Mouse (Mus musculus) E14TG2a.4 (cell line): ENCODE data around the gene Cav2.
A peak's percentile ranks its signal among the peaks of the same experiment; 100 is the strongest.

Experiments
- H3K27me3 ChIP-seq: 2 replicates; pipeline ENCODE4 v1.6.1; 2014; ENCODE audit warnings: low read length, control low read depth; ENCODE audit not compliant: insufficient read depth
- H3K36me3 ChIP-seq: 2 replicates; pipeline ENCODE4 v1.6.1; 2014; ENCODE audit warnings: low read length, control low read depth; ENCODE audit not compliant: insufficient read depth
- H3K4me1 ChIP-seq: replicated peaks from 2 replicates; pipeline ENCODE4 v1.6.1; 2014; ENCODE audit warnings: low read depth, low read length, control low read depth
- H3K4me3 ChIP-seq: replicated peaks from 2 replicates; pipeline ENCODE4 v1.5.1; 2014; ENCODE audit warnings: mild to moderate bottlenecking, low read length
- H3K9me3 ChIP-seq: 2 replicates; pipeline ENCODE4 v1.6.1; 2014; ENCODE audit warnings: low read length, control low read depth
- CTCF ChIP-seq: conservative IDR thresholded peaks from 2 replicates; pipeline ENCODE4 v1.5.1; 2014; ENCODE audit warnings: low read length
- NANOG ChIP-seq: IDR thresholded peaks from 2 replicates; pipeline ENCODE4 v1.6.1; 2014; ENCODE audit warnings: borderline replicate concordance, low read length, mixed read lengths
- POU5F1 ChIP-seq: IDR thresholded peaks from 2 replicates; pipeline ENCODE4 v1.6.1; 2014; ENCODE audit warnings: low read length, borderline replicate concordance

Cav2 gene

DNA sequence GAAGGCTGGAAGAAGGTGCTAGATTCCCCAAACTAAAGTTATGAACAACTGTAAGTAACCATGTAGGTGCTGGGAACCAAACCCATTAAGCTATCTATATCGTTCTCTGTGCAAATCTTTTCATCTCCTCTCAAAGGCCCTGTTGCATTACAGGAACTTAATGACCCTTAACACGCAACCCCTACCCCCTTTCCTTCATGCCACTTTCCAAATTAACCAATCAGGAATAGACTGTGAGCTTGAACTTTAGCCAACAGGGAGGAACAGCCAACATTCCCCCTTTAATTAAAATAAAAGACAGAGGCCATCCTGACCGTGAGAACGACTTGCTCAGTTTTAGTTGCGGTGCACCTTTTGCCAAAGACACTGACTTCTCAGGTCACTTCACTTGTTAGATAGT is 14.1 kb downstream of the Cav2 start:
- H3K4me1 ChIP-seq = no peaks in the 10 kb centered on the region
- TF ChIP-seq CTCF (no peak), POU5F1 (no peak), NANOG (no peak)
- no peaks in the 10 kb centered on the region for H3K36me3 ChIP-seq
- H3K9me3 ChIP-seq = no peaks in the 10 kb centered on the region
- H3K27me3 ChIP-seq = no peaks in the 10 kb centered on the region
- no peak overlapping the region for H3K4me3 ChIP-seq

DNA sequence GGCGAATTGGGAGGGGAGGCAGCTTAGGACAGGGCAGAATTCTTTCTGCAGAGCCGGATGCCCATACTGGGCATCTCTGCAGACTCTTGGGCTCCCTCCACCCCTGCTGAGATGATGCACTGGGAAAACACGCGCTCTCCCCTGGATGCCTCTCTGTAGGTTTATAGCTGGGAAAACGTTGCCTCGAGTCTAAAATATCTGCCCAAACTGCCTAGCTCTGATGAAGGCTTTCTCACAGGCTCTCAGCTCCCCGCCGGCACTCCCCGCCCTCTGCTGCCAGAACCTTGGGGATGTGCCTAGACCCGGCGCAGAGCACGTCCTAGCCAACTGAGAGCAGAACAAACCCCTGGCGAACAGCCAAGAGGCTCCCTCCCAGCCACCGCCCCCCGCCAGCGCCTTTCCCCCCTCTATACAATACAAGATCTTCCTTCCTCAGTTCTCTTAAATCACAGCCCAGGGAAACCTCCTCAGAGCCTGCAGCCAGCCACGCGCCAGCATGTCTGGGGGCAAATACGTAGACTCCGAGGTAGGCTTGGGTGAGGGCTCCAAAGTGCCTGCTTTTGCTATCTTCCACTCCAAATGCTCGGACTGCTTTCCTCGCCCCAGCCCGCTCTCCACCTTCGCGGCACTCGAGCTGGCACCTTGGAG is 25.1 kb downstream of the Cav2 start, which contains the start of gene Cav1:
Cav1 (plus strand) TSS at position 382 of the 648 bp plus-strand sequence.
- TF ChIP-seq POU5F1 (no peak), CTCF (no peak), NANOG (no peak)
- Histone ChIP-seq H3K4me3 (peak within 1 kb of the TSS; percentile 70), H3K4me1 (peaks cover 21% of the 10 kb centered on the region), H3K36me3 (no peaks in the 10 kb centered on the region), H3K9me3 (no peaks in the 10 kb centered on the region), H3K27me3 (peaks cover 50% of the 10 kb centered on the region)

DNA sequence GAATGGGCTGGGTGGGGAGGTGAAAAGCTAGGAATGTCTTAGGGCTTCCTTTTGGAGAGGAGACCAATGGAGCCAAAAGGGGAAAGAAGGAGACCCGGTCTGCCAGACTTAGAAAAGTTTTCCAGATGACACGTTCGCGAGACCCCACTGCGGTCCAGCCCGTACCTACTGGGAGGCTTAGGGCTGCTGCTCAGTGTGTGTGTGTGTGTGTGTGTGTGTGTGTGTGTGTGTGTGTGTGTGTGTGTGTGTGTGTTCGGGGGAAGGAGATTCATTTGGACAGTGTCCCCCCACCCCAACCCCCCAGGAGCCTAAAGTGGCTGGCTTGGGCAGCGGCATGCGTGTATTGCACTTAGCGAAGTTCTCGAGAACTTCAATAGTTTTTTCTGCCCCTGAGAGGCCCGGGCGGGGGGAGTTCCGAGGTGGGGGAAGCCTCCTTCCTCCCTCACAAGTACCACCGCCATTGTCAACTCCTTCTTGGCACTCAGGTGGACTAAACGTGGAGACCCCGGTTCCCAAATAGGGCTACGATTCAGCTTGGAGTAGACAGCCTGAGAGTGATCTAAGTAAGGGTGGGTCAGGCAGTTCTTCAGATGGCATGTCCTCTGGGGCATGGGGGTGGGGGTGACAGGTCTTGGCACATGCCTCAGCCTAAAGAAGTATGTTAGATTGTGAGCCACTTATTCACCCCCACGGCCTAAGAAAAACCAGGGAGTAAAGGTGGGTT is 25.8 kb downstream of the Cav2 start:
- TF ChIP-seq CTCF = no peak
- no peak for TF ChIP-seq POU5F1
- no peak for TF ChIP-seq NANOG
- H3K4me3 ChIP-seq = peak overlapping the region; percentile 70
- no peaks in the 10 kb centered on the region for H3K9me3 ChIP-seq
- H3K4me1 ChIP-seq = peaks cover 21% of the 10 kb centered on the region
- no peaks in the 10 kb centered on the region for H3K36me3 ChIP-seq
- peaks cover 50% of the 10 kb centered on the region for H3K27me3 ChIP-seq

DNA sequence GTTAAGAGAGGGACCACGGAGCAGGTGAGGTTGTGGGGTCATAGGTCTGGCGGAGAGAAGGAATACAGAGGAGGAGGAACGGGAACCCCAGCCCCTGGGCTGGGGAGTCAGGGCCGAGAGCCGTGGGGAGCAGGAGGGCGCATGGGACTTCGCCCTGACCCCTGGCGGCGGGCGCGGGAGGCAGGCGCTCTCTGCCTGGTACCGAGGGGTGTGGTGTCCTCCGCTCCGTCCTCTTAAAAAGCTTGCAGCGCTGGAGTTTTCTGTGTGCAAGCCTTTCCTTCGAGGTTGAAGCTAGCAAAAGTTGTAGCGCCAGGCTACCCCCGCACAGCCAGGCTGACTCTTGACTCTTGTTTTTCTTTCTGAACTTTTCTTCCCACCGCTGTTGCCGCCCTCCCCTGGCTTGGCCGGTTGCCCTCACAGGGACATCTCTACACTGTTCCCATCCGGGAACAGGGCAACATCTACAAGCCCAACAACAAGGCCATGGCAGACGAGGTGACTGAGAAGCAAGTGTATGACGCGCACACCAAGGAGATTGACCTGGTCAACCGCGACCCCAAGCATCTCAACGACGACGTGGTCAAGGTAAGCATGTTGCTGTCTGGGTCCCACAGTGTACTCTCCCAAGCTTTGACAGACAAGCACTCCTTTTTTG is 26.6 kb downstream of the Cav2 start:
- Histone ChIP-seq H3K36me3 (no peaks in the 10 kb centered on the region), H3K4me1 (peaks cover 21% of the 10 kb centered on the region), H3K4me3 (peak overlapping the region; percentile 70), H3K9me3 (no peaks in the 10 kb centered on the region), H3K27me3 (peaks cover 50% of the 10 kb centered on the region)
- no peak for TF ChIP-seq POU5F1
- TF ChIP-seq NANOG = no peak
- no peak for TF ChIP-seq CTCF

DNA sequence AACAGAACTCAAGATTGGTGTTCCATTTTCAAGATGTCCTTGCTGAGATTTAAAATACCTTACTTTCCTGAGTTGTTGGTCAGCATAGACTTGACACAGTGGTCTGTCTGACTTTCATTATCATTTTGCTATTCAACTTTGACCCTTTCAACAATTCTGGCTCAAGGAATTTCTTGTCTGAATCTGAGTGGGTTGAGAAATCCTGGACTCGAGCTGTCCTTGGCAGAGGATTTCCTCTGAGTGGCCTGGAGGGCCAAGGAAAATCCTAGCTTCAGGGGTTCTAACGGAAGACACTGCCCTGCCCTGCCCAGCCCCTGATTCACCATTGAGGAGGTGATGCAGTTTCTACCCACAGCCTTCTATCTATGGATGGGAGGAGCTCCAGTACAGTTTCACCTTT is 27.7 kb downstream of the Cav2 start:
- Histone ChIP-seq H3K4me1 (peaks cover 21% of the 10 kb centered on the region), H3K36me3 (no peaks in the 10 kb centered on the region), H3K9me3 (no peaks in the 10 kb centered on the region), H3K4me3 (no peak overlapping the region), H3K27me3 (peaks cover 50% of the 10 kb centered on the region)
- no peak for TF ChIP-seq POU5F1

DNA sequence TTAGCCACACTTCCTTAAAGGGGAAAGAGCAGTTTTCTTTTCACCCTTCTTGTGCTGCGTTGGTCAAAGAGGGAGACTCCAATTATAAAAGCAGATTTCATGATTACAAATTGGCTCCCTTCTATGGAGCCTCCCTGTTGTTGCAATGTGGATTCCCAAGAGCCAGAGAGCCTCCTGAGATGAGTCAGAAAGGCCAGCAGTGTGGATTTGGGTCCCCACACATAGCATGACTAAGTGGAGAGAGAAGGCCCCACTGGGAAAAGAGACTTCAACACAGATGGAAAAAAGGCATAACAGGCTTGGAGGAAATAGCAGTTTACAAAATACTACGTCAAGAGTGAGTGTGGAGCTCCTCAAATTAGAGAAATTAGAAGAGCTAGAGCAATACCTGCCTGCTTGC is 28.3 kb downstream of the Cav2 start:
- Histone ChIP-seq H3K4me1 (peaks cover 21% of the 10 kb centered on the region), H3K9me3 (no peaks in the 10 kb centered on the region), H3K4me3 (no peak overlapping the region), H3K27me3 (peaks cover 48% of the 10 kb centered on the region), H3K36me3 (no peaks in the 10 kb centered on the region)
- no peak for TF ChIP-seq CTCF
- TF ChIP-seq NANOG = no peak

DNA sequence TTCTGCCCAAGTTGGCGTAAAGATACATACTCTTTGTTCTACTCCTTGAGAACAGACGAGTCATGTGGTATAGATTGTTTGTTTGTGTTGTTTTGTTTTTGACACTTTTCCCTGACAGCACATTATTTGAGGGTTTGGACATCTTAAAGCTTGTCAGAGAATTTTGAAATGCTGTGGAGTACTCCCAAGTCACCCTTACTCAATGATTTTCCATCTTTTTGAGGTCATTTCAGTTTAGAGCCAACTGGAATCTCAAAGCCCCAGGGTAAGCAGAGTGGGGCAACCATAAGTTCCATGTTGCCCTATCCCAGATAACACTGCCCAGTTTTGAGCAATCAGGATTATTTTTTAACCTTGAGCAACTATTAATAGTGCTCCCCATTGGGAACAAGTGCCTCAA is 33.3 kb downstream of the Cav2 start:
- no peaks in the 10 kb centered on the region for H3K36me3 ChIP-seq
- H3K9me3 ChIP-seq = no peaks in the 10 kb centered on the region
- peaks cover 9% of the 10 kb centered on the region for H3K27me3 ChIP-seq
- no peak overlapping the region for H3K4me3 ChIP-seq
- TF ChIP-seq NANOG (no peak), CTCF (no peak), POU5F1 (no peak)
- H3K4me1 ChIP-seq = no peaks in the 10 kb centered on the region

DNA sequence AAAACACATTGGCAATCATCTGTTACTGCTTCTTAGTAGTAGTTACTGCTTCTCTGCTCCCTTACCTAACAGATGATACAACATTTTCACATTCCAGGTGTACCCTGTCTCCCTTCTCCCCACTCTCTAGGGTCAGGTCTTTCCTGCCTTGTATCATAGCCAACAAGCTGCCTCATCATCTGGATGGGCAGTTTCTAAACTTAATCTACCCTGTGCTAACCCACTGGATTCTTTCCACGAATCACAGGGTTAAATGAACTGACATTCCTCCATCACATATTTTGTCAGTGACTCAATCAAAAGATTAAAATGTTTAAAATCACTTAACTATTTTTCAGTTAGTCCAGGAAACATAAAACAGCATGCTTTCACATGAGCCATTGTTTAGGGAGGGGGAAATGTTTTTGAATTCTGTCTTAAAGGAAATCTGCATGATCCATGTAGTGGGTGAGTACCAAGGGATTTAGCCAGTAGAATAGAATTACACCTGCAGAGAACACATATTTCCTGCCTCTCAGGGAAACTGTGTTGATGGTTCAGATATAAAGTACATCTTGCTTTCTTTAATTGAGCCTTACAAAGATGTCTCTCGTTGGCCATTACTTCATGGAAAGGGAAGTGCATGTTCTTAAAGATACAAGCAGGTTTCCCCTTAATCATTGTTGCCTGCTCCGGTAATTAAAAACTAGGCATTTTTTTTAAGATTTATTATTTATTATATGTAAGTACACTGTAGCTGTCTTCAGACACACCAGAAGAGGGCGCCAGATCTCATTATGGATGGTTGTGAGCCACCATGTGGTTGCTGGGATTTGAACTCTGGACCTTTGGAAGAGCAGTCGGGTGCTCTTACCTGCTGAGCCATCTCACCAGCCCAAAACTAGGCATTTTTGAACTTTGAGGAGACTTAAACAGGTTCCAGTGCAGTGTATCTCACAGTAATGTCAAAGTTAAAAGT is 34.0 kb downstream of the Cav2 start:
- H3K4me3 ChIP-seq = no peak overlapping the region
- H3K27me3 ChIP-seq = peaks cover 3% of the 10 kb centered on the region
- TF ChIP-seq POU5F1 (no peak), NANOG (no peak), CTCF (0 out of 2 replicates have a peak, but pooled peaks have one; percentile 6)
- no peaks in the 10 kb centered on the region for H3K9me3 ChIP-seq
- H3K36me3 ChIP-seq = no peaks in the 10 kb centered on the region
- no peaks in the 10 kb centered on the region for H3K4me1 ChIP-seq
